Mouse (Mus musculus) hindbrain, embryonic 12.5 days (tissue): Measurements from ENCODE around the gene Sp2. TPM values are rescaled to one million over a fixed set of nuclear protein-coding genes. Genes with fewer than 3 reads are reported as not detected.

Source experiments
- ATAC-seq: fragments of 200-750 bp; cut with Nextera tagmentation; 2 replicates; pipeline ENCODE4 v1.8.0; 2017; ENCODE audit warnings: moderate TSS enrichment; ENCODE audit not compliant: low FRiP score
- H3K27ac ChIP-seq: fragments of 300-500 bp; sonication (generic); 2 replicates; pipeline ENCODE4 v1.5.1; 2016; ENCODE audit warnings: mild to moderate bottlenecking
- H3K27me3 ChIP-seq: fragments of 300-500 bp; sonication (generic); 2 replicates; pipeline ENCODE4 v1.6.1; 2016; ENCODE audit warnings: mild to moderate bottlenecking
- H3K36me3 ChIP-seq: fragments of 300-500 bp; sonication (generic); 2 replicates; pipeline ENCODE4 v1.6.1; 2016; ENCODE audit warnings: mild to moderate bottlenecking
- H3K4me1 ChIP-seq: fragments of 300-500 bp; sonication (generic); 2 replicates; pipeline ENCODE4 v1.6.1; 2016
- H3K4me2 ChIP-seq: fragments of 300-500 bp; sonication (generic); replicated peaks from 2 replicates; pipeline ENCODE4 v1.6.1; 2016; ENCODE audit warnings: mild to moderate bottlenecking
- H3K4me3 ChIP-seq: fragments of 300-500 bp; sonication (generic); 2 replicates; pipeline ENCODE4 v1.5.1; 2016; ENCODE audit warnings: mild to moderate bottlenecking
- H3K9ac ChIP-seq: fragments of 300-500 bp; sonication (generic); 2 replicates; pipeline ENCODE4 v1.6.1; 2016; ENCODE audit warnings: mild to moderate bottlenecking, moderate library complexity
- H3K9me3 ChIP-seq: fragments of 300-500 bp; sonication (generic); replicated peaks from 2 replicates; pipeline ENCODE4 v1.6.1; 2016; ENCODE audit warnings: mild to moderate bottlenecking
- WGBS: fragments of 180-500 bp; shearing (Covaris S2); methylation state at CpG from one replicate; pipeline ENCODE4 v1.1.7; 2016; 5-methylcytosine and 5-hydroxymethylcytosine counted together
- polyA plus RNA-seq: library from polyadenylated mRNA; unstranded; fragments of >200 nt; fragmentation: Nextera tagmentation; extraction: Ambion mirVana; gene quantifications from 2 replicates; pipeline ENCODE4 v1.2.1, GENCODE M21; 2016

Gene Sp2
- polyA plus RNA-seq, result 19.0 and 20.8 TPM in 2 replicates

DNA sequence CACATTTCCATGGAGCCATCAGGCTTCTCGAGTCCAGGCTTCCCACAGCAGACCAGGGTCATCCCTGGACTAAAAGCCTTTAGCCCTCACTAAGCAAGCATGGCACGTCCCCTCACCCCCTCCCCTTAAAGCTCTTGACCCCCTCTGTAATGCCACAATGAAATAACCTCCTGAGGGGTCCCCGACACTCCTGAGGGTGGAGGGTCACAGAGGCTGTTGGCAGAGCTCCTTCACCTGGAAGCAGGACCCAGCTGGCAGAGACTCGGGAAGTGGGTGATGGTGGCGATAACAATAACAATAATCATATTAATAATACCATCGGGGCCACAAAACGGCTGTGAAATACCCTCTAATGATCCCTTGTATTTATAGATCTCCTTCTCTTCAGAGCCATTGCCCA lies at the start of gene Sp2:
Gene Sp2 (minus strand): TSS at position 101 of the 400 bp plus-strand sequence.
- WGBS, result 74% methylated on average over 7 of the region's 7 CpGs
- Histone ChIP-seq H3K27ac (no peak within 1 kb of the TSS), H3K36me3 (no peaks in the 10 kb centered on the region), H3K4me2 (no peak within 1 kb of the TSS), H3K9me3 (no peaks in the 10 kb centered on the region), H3K9ac (no peak within 1 kb of the TSS; the same call in 1 of the 2 replicates), H3K4me3 (no peak within 1 kb of the TSS), H3K27me3 (peaks cover 47% of the 10 kb centered on the region), H3K4me1 (peaks cover 18% of the 10 kb centered on the region)
- no peak for ATAC-seq

DNA sequence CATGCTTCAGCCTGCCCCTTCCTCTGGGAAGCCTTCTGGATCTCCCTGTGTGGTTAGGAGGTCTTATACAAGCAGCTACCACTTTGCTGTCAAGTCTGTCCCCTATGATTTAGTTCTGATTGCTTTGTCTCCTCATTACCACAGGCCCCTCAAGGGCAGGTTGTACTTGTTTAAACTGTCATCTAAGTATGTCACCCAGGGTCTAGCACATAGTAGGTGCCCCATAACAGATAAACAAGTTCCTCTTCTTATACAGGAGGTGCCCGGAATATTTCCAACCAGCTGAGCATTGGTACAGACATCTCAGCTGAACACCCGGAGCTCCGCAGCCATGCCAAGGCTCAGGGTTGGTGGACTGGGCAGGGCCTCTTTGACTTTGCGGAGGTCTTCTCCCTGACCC lies 49.7 kb upstream of the Sp2 start:
- Histone ChIP-seq H3K9ac (no peak overlapping the region), H3K27ac (no peak overlapping the region), H3K4me2 (no peak overlapping the region), H3K27me3 (no peaks in the 10 kb centered on the region), H3K4me3 (no peak overlapping the region), H3K36me3 (peaks cover 9% of the 10 kb centered on the region), H3K9me3 (no peaks in the 10 kb centered on the region), H3K4me1 (peaks cover 10% of the 10 kb centered on the region; the same call in 1 of the 2 replicates)
- ATAC-seq, result no peak
- 99% methylated on average over 4 of the region's 4 CpGs for WGBS

DNA sequence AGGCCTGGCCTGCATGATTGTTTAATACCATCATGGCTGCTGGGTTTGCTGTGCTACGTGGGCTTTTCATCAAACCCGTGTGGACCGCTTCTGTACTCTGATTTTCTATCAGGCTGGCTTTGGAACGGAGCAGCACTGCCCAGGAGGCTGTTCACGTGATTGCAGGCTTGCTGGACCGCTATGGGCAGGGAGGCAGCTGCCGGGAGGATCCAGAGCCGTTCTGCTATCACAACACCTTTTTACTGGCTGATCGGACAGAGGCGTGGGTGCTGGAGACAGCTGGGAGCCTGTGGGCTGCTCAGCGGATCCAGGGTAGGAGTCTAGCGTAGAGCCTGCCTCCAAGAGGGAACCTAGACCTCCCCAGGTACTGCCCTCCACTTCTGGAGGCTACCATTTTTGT lies 49.2 kb upstream of the Sp2 start:
- Histone ChIP-seq H3K36me3 (peaks cover 9% of the 10 kb centered on the region), H3K9me3 (no peaks in the 10 kb centered on the region), H3K4me3 (no peak overlapping the region), H3K27ac (no peak overlapping the region), H3K9ac (no peak overlapping the region), H3K4me1 (peaks cover 10% of the 10 kb centered on the region; the same call in 1 of the 2 replicates), H3K27me3 (no peaks in the 10 kb centered on the region), H3K4me2 (no peak overlapping the region)
- ATAC-seq, result no peak
- 84% methylated on average over 12 of the region's 12 CpGs for WGBS

DNA sequence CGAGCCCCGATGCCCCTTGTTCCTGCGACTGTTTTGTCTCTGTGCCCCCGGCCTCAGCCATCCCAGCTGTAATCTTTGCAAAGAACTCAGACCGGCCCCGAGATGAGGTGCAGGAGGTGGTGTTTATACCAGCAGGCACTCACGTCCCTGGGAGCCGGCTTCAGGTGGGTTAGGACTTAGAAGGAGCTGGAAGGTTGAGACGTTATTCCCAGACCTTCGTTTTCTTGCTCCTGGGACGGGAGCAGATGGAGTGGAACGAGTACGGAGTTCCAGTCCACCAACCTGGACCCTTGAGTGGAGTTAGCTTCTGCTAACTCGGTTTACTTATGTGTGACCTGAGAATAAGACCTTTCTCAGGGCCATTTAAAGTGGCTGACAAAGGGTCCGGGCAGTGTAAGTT lies 47.7 kb upstream of the Sp2 start:
- Histone ChIP-seq H3K4me3 (peak overlapping the region; percentile 63), H3K27ac (no peak overlapping the region), H3K4me2 (peak overlapping the region; percentile 87), H3K9ac (peak overlapping the region; percentile 83), H3K9me3 (no peaks in the 10 kb centered on the region), H3K4me1 (peaks cover 18% of the 10 kb centered on the region), H3K36me3 (peaks cover 9% of the 10 kb centered on the region), H3K27me3 (peaks cover 3% of the 10 kb centered on the region)
- no peak for ATAC-seq
- WGBS, result 29% methylated on average over 15 of the region's 15 CpGs

DNA sequence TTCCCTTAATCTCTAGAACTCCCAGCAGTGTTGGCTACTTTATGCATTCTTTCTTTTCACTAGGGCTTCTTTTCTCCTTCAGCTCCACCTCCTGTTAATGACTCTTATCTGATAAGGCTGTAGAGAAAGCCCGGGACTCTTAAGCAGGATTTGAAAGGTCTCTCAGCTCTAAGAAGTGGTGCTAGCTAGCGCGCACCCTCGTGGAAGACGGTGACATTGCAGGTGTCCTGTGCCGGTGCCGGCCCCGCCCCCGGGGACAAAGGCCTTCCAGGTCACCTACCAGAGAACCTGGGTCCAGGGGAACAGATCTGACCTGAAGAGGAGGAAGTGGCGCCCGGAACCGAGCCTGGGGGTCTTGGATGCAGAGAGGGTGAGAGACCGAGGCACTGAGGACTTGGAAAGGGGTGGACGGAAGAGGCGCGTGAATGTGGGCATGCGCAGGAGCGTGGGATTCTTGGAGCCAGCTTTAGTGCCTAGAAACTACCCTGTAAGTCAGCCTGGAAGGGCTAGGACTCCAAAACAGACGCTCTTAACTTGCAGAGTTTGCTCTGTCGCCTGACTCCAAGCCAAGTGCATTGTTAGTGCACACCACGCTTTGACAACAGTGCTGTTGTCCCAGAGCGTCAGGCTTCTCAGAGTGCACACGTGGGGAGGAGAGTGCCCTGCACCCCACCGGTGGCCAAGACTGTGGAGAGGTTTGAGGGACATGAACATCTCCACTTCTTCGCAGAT lies 47.1 kb upstream of the Sp2 start, which contains the start of gene Scrn2:
Gene Scrn2 (plus strand): TSS at position 253 of the 732 bp plus-strand sequence.
- Histone ChIP-seq H3K27ac (peak within 1 kb of the TSS; percentile 71), H3K9ac (peak within 1 kb of the TSS; percentile 83), H3K9me3 (no peaks in the 10 kb centered on the region), H3K36me3 (peaks cover 9% of the 10 kb centered on the region), H3K4me1 (peaks cover 24% of the 10 kb centered on the region), H3K4me2 (peak within 1 kb of the TSS; percentile 87), H3K27me3 (peaks cover 9% of the 10 kb centered on the region), H3K4me3 (peak within 1 kb of the TSS; percentile 63)
- ATAC-seq, result peak; percentile 69
- WGBS, result 1% methylated on average over 25 of the region's 25 CpGs

DNA sequence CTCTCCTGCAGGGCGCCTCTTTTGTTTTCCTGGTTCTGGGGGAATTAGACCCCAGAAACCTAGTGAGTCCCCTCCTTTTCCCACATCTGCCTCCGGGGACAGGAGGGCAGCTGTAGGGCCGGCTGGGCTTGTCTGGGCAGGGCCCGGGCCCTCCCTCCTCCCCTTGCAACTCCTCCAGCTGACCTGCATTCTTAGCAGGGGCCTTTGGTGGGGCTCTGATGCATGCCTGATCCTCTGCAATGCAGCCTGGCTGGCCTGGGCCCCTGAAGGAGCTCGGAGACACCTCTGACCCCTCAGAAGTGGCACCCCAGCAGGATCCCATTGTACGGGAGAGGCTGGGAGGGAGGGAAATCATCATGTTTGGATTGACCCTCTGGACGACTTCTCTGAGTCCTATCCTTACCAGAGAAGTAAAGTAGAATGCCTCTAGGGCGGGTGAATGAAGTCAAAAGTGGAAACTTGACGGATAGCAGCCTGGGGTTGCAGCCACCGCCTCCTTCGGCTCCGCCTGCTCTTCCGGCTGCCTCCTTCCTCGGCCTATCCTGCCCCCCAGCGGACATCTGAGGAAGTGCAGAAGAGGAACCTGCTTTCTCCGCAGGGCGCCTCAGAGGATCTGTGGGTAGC lies 43.1 kb upstream of the Sp2 start:
- peak; percentile 15; the same call in 1 of the 2 replicates for ATAC-seq
- whole genome bisulfite sequencing, result under 1% methylated on average over 17 of the region's 17 CpGs
- H3K4me1 ChIP-seq, result peaks cover 39% of the 10 kb centered on the region
- no peaks in the 10 kb centered on the region for H3K36me3 ChIP-seq
- peak overlapping the region; percentile 22 for H3K4me3 ChIP-seq
- H3K27me3 ChIP-seq, result peaks cover 49% of the 10 kb centered on the region
- no peaks in the 10 kb centered on the region for H3K9me3 ChIP-seq
- H3K9ac ChIP-seq, result peak overlapping the region; percentile 54
- peak overlapping the region; percentile 45; the same call in 1 of the 2 replicates for H3K27ac ChIP-seq
- peak overlapping the region; percentile 52 for H3K4me2 ChIP-seq

DNA sequence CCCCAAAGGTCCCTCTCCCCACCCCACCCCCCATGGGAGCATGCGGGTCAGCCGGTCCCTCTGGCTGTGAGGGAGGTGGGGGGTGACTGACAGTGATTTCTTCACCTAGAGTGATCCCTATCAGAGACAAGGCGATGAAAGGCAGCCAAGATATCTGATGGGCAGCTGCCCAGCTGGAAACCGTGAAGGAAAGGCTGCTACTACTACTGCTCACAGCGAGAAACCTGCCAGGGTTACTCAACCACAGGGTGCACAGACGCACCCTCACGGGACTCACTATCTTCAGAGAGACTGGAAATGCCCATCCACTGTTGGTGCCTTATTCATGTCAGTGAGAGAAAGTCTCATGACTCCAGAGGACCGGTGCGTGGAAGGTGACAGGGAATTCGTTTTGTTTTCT lies 42.2 kb upstream of the Sp2 start:
- ATAC-seq, result no peak
- H3K9ac ChIP-seq, result no peak overlapping the region
- 20% methylated on average over 10 of the region's 10 CpGs for WGBS
- no peak overlapping the region for H3K27ac ChIP-seq
- no peak overlapping the region for H3K4me3 ChIP-seq
- H3K27me3 ChIP-seq, result peaks cover 58% of the 10 kb centered on the region
- H3K36me3 ChIP-seq, result no peaks in the 10 kb centered on the region
- no peaks in the 10 kb centered on the region for H3K9me3 ChIP-seq
- no peak overlapping the region for H3K4me2 ChIP-seq
- H3K4me1 ChIP-seq, result peaks cover 31% of the 10 kb centered on the region

DNA sequence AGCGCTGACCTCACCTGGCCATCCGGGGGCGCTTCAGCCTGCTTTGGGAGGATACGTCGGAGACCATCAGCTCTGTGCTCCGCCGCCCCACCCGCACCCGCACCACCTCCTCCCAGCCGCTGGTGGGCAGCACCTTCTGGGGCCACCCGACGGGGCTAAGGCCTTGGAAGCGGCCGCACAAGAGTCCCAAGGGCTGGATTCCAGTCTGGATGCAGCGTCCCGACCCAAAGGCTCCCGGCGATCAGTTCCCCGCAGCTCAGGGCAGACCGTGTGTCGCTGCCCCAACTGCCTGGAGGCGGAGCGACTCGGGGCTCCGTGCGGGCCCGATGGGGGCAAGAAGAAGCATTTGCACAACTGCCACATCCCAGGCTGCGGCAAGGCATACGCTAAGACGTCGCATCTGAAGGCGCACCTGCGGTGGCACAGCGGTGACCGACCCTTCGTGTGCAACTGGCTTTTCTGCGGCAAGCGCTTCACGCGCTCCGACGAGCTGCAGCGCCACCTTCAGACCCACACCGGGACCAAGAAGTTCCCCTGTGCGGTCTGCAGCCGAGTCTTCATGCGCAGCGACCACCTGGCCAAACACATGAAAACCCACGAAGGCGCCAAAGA lies 39.2 kb upstream of the Sp2 start:
- WGBS, result under 1% methylated on average over 50 of the region's 50 CpGs

DNA sequence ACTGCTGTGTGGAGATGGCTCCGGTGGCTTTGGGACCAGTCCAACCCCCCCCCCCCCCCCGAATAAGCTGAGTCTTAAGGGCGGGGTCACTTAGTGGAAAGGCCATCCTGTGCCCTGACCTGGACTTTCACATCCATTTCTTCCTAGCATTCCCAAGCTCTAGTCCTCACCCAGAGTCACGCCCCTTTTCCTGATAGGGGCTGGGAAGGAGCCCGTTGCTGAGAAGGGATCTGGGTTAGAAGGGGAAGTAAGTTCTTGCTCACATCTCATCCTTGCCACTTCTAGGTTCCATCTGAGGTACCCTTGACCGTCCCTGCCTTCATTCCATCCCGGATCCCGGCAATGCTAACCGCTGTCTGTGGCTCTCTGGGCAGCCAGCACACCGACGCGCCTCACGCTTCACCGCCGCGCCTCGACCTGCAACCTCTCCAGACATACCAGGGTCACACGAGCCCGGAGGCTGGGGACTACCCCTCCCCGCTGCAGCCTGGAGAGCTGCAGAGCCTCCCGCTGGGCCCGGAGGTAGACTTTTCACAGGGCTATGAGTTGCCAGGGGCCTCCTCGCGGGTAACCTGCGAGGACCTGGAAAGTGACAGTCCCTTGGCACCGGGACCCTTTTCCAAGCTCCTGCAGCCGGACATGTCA lies 38.5 kb upstream of the Sp2 start:
- Histone ChIP-seq H3K27me3 (peaks cover 94% of the 10 kb centered on the region), H3K4me3 (peak overlapping the region; percentile 47), H3K4me1 (peaks cover 45% of the 10 kb centered on the region), H3K27ac (no peak overlapping the region), H3K9me3 (no peaks in the 10 kb centered on the region), H3K36me3 (no peaks in the 10 kb centered on the region), H3K9ac (no peak overlapping the region), H3K4me2 (peak overlapping the region; percentile 83)
- 2% methylated on average over 27 of the region's 27 CpGs for WGBS
- ATAC-seq, result no peak

More for the DNA sequence above, 39.2 kb upstream of the Sp2 start:
- Histone ChIP-seq H3K36me3 (no peaks in the 10 kb centered on the region), H3K4me2 (peak overlapping the region; percentile 83), H3K4me3 (peak overlapping the region; percentile 47), H3K9me3 (no peaks in the 10 kb centered on the region), H3K4me1 (peaks cover 45% of the 10 kb centered on the region), H3K27me3 (peaks cover 87% of the 10 kb centered on the region), H3K27ac (no peak overlapping the region), H3K9ac (peak overlapping the region; percentile 60)
- peak; percentile 64 for ATAC-seq

DNA sequence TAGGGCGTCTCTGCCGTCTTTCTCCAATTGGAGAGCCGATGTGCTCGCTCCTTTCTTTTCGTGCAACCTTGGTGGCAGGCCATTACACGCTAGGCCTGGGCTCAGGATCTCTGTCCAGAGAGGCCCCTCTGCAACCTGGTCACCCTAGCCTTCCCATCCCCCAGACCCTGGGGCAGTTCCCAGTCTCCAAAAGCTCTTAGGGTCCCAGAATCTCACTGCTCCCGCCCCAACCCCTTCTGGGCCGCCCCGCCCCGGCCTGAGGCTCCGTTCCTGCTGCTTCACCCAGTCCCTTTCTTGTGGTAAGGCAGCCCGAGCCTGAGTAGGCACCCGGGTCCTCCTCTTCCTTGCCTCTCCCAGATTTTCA lies 36.6 kb upstream of the Sp2 start:
- no peaks in the 10 kb centered on the region for H3K9me3 ChIP-seq
- no peak overlapping the region for H3K27ac ChIP-seq
- no peaks in the 10 kb centered on the region for H3K36me3 ChIP-seq
- peak overlapping the region; percentile 26; the same call in 1 of the 2 replicates for H3K4me3 ChIP-seq
- H3K9ac ChIP-seq, result 0 out of 2 replicates have a peak overlapping the region, but pooled peaks have one; percentile 18
- H3K4me2 ChIP-seq, result peak overlapping the region; percentile 46
- 3% methylated on average over 13 of the region's 13 CpGs for WGBS
- ATAC-seq, result no peak
- peaks cover 96% of the 10 kb centered on the region for H3K27me3 ChIP-seq
- peaks cover 31% of the 10 kb centered on the region for H3K4me1 ChIP-seq

DNA sequence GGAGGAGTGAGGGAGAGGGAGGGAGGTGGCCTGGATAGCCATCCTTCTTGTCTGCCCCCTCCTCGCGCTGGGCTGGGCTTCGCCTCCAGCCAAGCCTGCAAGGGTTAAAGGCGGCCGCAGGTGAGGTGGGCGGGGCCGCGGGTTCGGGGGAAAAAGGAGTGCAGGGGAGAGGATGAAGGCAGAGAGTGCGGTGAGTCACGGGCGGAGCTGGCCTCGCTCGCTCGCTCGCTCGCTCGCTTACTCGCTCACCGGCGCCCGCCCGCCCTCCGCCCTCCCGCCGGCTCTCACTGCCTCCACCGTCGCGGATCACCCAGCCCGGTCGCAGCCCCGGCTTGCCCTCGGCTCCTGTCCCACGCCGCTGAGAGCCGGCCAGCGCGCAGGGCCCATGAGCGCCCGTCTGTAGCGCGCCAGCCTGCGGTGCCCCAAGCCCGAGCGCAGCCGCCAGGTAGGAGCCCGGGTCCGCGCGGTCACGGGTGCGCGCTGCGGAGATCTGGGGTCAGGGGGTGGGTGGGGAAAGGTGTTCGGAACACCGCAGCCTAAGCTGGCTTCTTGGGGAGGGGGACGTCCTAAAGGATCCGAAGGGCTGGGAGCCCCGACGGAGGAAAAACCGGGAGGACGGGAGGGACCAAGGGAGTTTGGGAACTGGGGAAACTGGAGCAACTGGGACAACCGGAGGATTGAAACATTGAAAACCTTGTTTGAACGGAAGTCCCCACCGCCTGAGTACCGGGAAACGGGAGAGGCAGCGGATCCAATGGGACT lies 36.0 kb upstream of the Sp2 start:
- ATAC-seq, result no peak
- no peaks in the 10 kb centered on the region for H3K9me3 ChIP-seq
- no peaks in the 10 kb centered on the region for H3K36me3 ChIP-seq
- peak overlapping the region; percentile 46 for H3K4me2 ChIP-seq
- H3K4me1 ChIP-seq, result peaks cover 31% of the 10 kb centered on the region
- no peak overlapping the region for H3K27ac ChIP-seq
- peaks cover 96% of the 10 kb centered on the region for H3K27me3 ChIP-seq
- peak overlapping the region; percentile 26 for H3K4me3 ChIP-seq
- WGBS, result under 1% methylated on average over 62 of the region's 68 CpGs
- 0 out of 2 replicates have a peak overlapping the region, but pooled peaks have one; percentile 20 for H3K9ac ChIP-seq
